Mouse (Mus musculus): ENCODE data around the gene Sema4b. TPM values are rescaled to one million over a fixed set of nuclear protein-coding genes. Genes with fewer than 3 reads are reported as not detected.

The Sema4b gene
- total and polyA plus RNA-seq, 3 experiments, result 10.9 to 17.3 TPM; not detected in 1

GRCm38 (mm10) chr7:80252437-80252836 lies 65.8 kb downstream of the Sema4b start:
- H3K9ac ChIP-seq (ENCODE audit: control insufficient read depth, low read depth, low read length, poor library complexity, severe bottlenecking), result no peak overlapping the region; the same call in 1 of the 2 replicates
- H3K9me3 ChIP-seq (replicated peaks; ENCODE audit: insufficient read depth, low read length), result no peaks in the 10 kb centered on the region
- H3K79me2 ChIP-seq (ENCODE audit: control insufficient read depth, insufficient read depth, low read length, poor library complexity), result no peaks in the 10 kb centered on the region
- peaks cover 15 to 20% of the 10 kb centered on the region in 2 experiments for H3K4me1 ChIP-seq (ENCODE audit: control insufficient read depth in 1 of 2, insufficient read depth in 2 of 2, low read length in 2 of 2)
- no peaks in the 10 kb centered on the region for H3K27me3 ChIP-seq (ENCODE audit: control insufficient read depth in 1 of 2, insufficient read depth in 2 of 2, low read length in 2 of 2)
- DNase-seq (ENCODE audit: low read depth, low spot score), result peak; percentile 76
- H3K27ac ChIP-seq (ENCODE audit: control insufficient read depth, low read depth, low read length), result peak overlapping the region; percentile 8; the same call in 1 of the 2 replicates
- H3K36me3 ChIP-seq (ENCODE audit: control insufficient read depth in 1 of 2, insufficient read depth in 2 of 2, low read length in 2 of 2), result peaks cover 0 to 15% of the 10 kb centered on the region in 2 experiments; a peak in 2 of 4 replicates
- peak overlapping the region; percentile 3 to 13; a peak in 2 of 4 replicates for H3K4me3 ChIP-seq (ENCODE audit: control insufficient read depth in 1 of 2, insufficient read depth in 1 of 2, low read depth in 2 of 2, low read length in 2 of 2)
- TF ChIP-seq ZMIZ1 (IDR thresholded peaks at IDR 0.05; ENCODE audit: low read depth, low read length) (no peak), TAL1 (IDR thresholded peaks at IDR 0.05; ENCODE audit: low read length) (peak; percentile 1; the same call in 1 of the 2 replicates), CHD1 (IDR thresholded peaks at IDR 0.05; ENCODE audit: low read depth, low read length) (no peak), MXI1 (IDR thresholded peaks at IDR 0.05; ENCODE audit: low read depth, low read length) (peak; percentile 27; the same call in 1 of the 2 replicates), RCOR1 (IDR thresholded peaks at IDR 0.05; ENCODE audit: low read depth, low read length) (peak; percentile 64; the same call in 1 of the 2 replicates), CTCF (IDR thresholded peaks at IDR 0.05 in 2 of 3, conservative IDR thresholded peaks at IDR 0.05 in 1 of 3; ENCODE audit: control insufficient read depth in 1 of 3, insufficient read depth in 1 of 3, low read depth in 2 of 3, low read length in 3 of 3, poor library complexity in 1 of 3, severe bottlenecking in 1 of 3) (no peak), TBP (IDR thresholded peaks at IDR 0.05; ENCODE audit: low read depth, low read length) (no peak), NRF1 (IDR thresholded peaks at IDR 0.05; ENCODE audit: insufficient read depth, low read depth, low read length, poor library complexity, severe bottlenecking) (no peak), ZKSCAN1 (IDR thresholded peaks at IDR 0.05; ENCODE audit: low read depth, low read length) (no peak), POLR2AphosphoS2 (IDR thresholded peaks at IDR 0.05; ENCODE audit: low read length) (no peak), ZNF384 (IDR thresholded peaks at IDR 0.05; ENCODE audit: low read depth, low read length) (no peak), MAX (IDR thresholded peaks at IDR 0.05; ENCODE audit: low read length) (no peak), BHLHE40 (IDR thresholded peaks at IDR 0.05; ENCODE audit: borderline replicate concordance, low read depth, low read length) (peak; percentile 46; the same call in 1 of the 2 replicates), NELFE (IDR thresholded peaks at IDR 0.05; ENCODE audit: low read depth, low read length) (no peak), SIN3A (IDR thresholded peaks at IDR 0.05; ENCODE audit: low read length) (peak; percentile 69), GABPA (IDR thresholded peaks at IDR 0.05; ENCODE audit: low read depth, low read length) (no peak), UBTF (IDR thresholded peaks at IDR 0.05; ENCODE audit: borderline replicate concordance, insufficient read depth, low read depth, low read length) (no peak), POLR2A (IDR thresholded peaks at IDR 0.05; ENCODE audit: control insufficient read depth in 1 of 2, insufficient read depth in 1 of 2, low read depth in 1 of 2, low read length in 2 of 2, poor library complexity in 1 of 2) (no peak), ZC3H11A (IDR thresholded peaks at IDR 0.05; ENCODE audit: low read depth, low read length) (no peak), ELF1 (IDR thresholded peaks at IDR 0.05; ENCODE audit: low read depth, low read length) (no peak), USF1 (IDR thresholded peaks at IDR 0.05; ENCODE audit: low read depth, low read length) (no peak), MAZ (IDR thresholded peaks at IDR 0.05; ENCODE audit: low read depth, low read length) (no peak), MYC (IDR thresholded peaks at IDR 0.05; ENCODE audit: low read depth, low read length) (peak; percentile 71; the same call in 1 of the 2 replicates), TCF12 (IDR thresholded peaks at IDR 0.05; ENCODE audit: low read depth, low read length) (0 out of 2 replicates have a peak, but pooled peaks have one; percentile 38), HCFC1 (IDR thresholded peaks at IDR 0.05; ENCODE audit: low read depth, low read length) (no peak), GATA1 (IDR thresholded peaks at IDR 0.05; ENCODE audit: low read depth, low read length) (peak; percentile 30; the same call in 1 of the 2 replicates), POLR2AphosphoS5 (IDR thresholded peaks at IDR 0.05; ENCODE audit: borderline replicate concordance, low read depth, low read length) (no peak), JUND (IDR thresholded peaks at IDR 0.05; ENCODE audit: low read depth, low read length) (no peak), CHD2 (IDR thresholded peaks at IDR 0.05; ENCODE audit: low read length) (no peak), ETS1 (IDR thresholded peaks at IDR 0.05; ENCODE audit: low read depth, low read length) (peak; percentile 58), MAFK (IDR thresholded peaks at IDR 0.05; ENCODE audit: borderline replicate concordance, low read depth, low read length) (no peak), E2F4 (IDR thresholded peaks at IDR 0.05; ENCODE audit: borderline replicate concordance, low read depth, low read length) (no peak), RAD21 (IDR thresholded peaks at IDR 0.05; ENCODE audit: low read depth, low read length) (no peak), MEF2A (IDR thresholded peaks at IDR 0.05; ENCODE audit: extremely low read depth, insufficient replicate concordance, low read depth, low read length, poor library complexity, severe bottlenecking) (no peak), KAT2A (conservative IDR thresholded peaks at IDR 0.05; ENCODE audit: low read depth, low read length) (no peak), EP300 (IDR thresholded peaks at IDR 0.05; ENCODE audit: low read depth in 1 of 2, low read length in 2 of 2) (peak; percentile 50 to 57; a peak in 3 of 4 replicates), USF2 (IDR thresholded peaks at IDR 0.05; ENCODE audit: borderline replicate concordance in 1 of 2, insufficient read depth in 1 of 2, low read depth in 1 of 2, low read length in 2 of 2) (no peak)

All from MEL (cell line).